Mouse (Mus musculus): ENCODE results near the gene Fam20a.

Gene Fam20a

GRCm38 (mm10) chr11:109651566-109652024 is 70.5 kb downstream of the Fam20a start:
- DNase-seq = peak; percentile 60

- DNase-seq = peak; percentile 98
These were observed 71.1 kb downstream of the Fam20a start for GRCm38 (mm10) chr11:109650788-109651565.

- DNase-seq = peak; percentile 85
These were observed 71.9 kb downstream of the Fam20a start for GRCm38 (mm10) chr11:109649975-109650701.

GRCm38 (mm10) chr11:109649206-109649605 is 72.9 kb downstream of the Fam20a start, which contains the start of gene Prkar1a:
Prkar1a (plus strand) TSS chr11:109649405.
- DNase-seq = no peak

GRCm38 (mm10) chr11:109648510-109648909 is 73.6 kb downstream of the Fam20a start:
- DNase-seq = peak; percentile 75

- peak; percentile 35 for DNase-seq
These were observed 80.4 kb downstream of the Fam20a start for GRCm38 (mm10) chr11:109641498-109642222.

GRCm38 (mm10) chr11:109635871-109636395 is 86.1 kb downstream of the Fam20a start:
- DNase-seq = no peak

GRCm38 (mm10) chr11:109634928-109635327 is 87.2 kb downstream of the Fam20a start:
- no peak for DNase-seq

- no peak for DNase-seq
These were observed 93.0 kb downstream of the Fam20a start for GRCm38 (mm10) chr11:109629021-109629521.

- DNase-seq = no peak
These were observed 94.0 kb downstream of the Fam20a start for GRCm38 (mm10) chr11:109628099-109628498.

GRCm38 (mm10) chr11:109627648-109628047 is 94.4 kb downstream of the Fam20a start:
- peak; percentile 37 for DNase-seq

GRCm38 (mm10) chr11:109623238-109623637 is 98.8 kb downstream of the Fam20a start:
- no peak for DNase-seq

- peak; percentile 53 for DNase-seq
These were observed 99.5 kb downstream of the Fam20a start for GRCm38 (mm10) chr11:109622518-109623037.

- DNase-seq = peak; percentile 81
These were observed 100.9 kb downstream of the Fam20a start for GRCm38 (mm10) chr11:109621183-109621582.

GRCm38 (mm10) chr11:109620356-109620755 is 101.7 kb downstream of the Fam20a start:
- DNase-seq = no peak
